Mouse (Mus musculus) spleen, adult 12 weeks (tissue): ENCODE results near the gene Akap13.
"Not testable (repeated sequence)": the region's sequence is repeated elsewhere in the genome, so short reads cannot be mapped to it uniquely, and the experiment has no call there.

Experiments
- DNase-seq: peaks from one replicate; pipeline ENCODE4 v3.0.0; 2022; ENCODE audit warnings: low spot score

Akap13 gene

DNA sequence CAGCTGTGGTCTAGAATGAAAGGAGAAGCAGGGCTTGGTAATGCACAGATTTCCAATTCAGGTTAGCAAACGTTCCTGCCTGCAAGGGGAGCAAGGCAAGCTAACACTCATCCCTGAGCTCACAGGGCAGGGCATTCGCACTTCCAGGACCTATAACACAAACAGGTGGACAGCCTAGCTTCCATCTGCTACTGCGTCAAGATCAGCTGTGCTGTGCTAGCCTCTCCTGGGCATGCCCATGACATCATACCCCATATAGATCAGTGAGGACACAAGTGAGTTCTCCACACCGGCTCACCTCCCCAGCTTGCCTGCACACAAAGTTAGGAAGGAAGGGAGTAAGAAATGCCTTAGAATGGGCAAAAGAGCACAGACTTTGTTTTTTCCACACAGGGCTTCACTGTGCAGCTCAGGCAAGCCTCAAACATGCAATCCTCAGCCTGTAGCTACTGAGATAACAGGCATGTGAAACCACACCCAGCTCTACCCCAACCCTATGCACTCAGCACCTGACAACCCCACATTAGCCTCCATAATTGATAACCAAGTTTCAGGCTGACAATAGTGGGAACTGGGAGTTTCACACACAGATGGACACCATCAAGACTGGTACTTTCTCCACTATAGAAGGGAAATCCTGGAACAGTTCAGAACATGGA, 305.5 kb downstream of the Akap13 start:
- not testable (repeated sequence) for DNase-seq

DNA sequence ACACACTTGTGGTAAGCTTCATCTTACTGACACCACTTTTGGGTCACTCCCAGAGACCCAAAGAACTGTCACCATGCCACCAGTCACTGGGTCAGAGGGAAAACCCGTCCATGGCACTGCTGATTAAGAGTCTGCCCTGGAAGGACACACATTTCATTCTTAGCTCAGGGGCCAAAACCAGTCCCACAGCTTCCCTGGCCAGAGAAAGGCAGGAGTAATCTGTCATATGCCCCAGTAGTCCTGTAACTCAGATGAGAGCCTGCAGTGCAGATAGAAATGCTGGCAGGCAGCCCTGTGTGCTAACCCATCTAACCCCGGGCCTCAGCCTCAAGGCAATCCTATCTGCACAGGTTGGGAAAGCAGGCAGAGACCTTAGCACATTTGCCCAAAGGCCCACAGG, 306.9 kb downstream of the Akap13 start:
- DNase-seq = not testable (repeated sequence)

GRCm38 (mm10) chr7:75767080-75767769, 311.9 kb downstream of the Akap13 start:
- not testable (repeated sequence) for DNase-seq

GRCm38 (mm10) chr7:75768169-75768568, 312.8 kb downstream of the Akap13 start:
- DNase-seq = no peak

DNA sequence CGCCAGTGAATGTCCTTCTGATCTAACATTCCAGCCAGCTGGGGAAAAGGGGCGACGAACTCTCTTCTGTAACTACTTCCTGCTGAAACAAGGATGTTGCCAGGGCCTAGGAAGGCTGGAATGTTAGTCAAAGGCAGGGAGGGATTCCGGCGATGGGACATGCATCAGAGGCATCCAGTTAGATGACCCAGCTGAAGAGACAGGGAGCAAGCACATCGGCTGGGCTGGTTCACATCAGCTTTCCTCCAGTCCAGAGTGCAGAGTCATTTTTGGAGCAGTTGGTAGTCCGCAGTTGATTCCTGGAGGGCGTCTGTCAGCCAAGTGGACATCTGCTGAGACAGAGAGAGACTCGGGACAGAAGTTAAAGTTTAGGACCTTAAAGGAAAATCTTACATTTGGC, 314.6 kb downstream of the Akap13 start:
- DNase-seq = no peak

DNA sequence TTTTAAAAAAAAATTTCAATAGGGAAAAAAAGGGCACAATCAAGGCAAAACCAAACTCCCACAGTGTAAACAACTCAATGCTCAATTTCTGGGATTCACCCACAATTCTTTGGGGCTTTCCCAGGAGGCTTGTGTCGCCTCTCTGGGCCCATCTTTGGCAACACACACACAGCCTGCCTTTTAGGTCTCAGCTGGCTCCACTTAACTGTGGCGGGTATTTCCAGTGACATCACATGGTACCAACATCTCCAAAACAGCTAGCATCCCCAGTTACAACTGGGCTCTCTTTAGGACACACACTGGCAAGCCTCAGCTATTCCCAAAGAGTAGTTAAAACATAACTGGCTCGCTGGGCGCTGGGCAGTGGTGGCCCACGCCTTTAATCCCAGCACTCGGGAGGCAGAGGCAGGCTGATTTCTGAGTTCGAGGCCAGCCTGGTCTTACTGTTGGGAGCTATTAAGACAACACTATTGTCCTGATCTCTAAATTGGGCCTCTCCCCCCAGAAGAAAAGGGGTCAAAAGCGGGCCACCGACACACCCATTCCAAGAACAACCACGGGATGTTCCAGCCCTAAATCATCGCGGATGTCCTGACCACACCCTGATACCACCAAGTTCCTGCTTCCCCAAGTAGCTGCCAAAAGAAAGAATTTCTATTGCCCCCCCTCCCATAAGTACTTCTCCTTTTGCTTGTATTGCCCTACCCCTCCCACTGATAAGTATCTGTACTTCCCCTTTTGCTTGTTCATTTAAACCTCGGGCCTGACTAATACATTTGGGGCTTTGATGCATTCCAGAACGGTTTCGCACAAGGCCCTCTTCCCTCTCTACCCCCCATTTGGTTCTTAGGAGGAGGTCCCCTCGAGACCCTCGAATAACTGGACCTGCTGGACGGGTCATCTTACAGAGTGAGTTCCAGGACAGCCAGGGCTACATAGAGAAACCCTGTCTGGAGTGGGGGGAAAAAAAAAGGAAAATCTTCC, 319.1 kb downstream of the Akap13 start:
- DNase-seq = not testable (repeated sequence)

- no peak for DNase-seq
Observed at GRCm38 (mm10) chr7:75778053-75778452, 322.7 kb downstream of the Akap13 start.

DNA sequence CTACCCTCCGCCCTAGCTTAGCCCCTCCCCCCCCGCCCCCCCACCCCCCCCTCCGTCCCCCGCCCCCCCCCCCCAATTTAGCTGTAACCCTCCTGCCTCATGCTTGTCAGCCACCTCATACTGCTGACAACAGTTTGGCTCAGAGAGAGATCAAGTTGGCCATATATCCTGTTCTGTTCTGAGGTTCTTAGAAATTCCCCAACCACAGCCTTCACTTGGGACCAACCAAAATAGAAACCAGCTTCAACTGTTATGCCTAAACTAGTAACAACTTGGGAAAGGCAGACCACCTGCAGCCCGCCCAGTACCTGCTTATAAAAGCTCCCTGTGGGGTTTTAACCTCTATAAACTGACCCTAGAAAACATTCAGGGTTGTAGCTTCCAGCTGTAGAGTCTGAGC, 325.5 kb downstream of the Akap13 start:
- no peak for DNase-seq

DNA sequence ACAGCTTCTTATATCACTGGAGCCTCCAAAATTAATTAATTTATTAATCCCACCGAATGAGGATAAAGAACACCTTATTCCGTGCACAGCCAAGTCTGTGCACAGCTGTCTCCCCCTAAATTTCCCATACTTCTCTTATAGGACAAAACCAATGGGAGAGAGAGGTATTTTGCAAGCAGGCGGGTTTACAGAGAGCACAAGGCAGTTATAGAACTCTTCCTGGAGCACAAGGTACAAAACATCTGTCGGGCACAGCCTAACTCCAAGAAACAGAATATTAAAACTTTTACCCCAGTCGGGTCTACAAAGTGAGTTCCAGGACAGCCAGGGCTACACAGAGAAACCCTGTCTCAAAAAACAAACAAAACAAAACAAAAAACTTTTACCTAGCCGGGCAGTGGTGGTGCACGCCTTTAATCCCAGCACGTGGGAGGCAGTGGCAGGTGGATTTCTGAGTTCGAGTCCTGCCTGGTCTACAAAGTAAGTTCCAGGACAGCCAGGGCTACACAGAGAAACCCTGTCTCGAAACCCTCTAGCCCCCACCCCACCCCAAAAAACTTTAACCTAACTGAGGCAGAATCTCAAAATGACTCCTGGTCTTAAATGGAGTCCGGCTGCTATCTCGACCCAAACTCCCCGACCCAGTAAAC, 326.1 kb downstream of the Akap13 start:
- no peak for DNase-seq

GRCm38 (mm10) chr7:75781948-75782722, 326.8 kb downstream of the Akap13 start:
- peak; percentile 79 for DNase-seq

GRCm38 (mm10) chr7:75782723-75783011, 327.3 kb downstream of the Akap13 start:
- no peak for DNase-seq

DNA sequence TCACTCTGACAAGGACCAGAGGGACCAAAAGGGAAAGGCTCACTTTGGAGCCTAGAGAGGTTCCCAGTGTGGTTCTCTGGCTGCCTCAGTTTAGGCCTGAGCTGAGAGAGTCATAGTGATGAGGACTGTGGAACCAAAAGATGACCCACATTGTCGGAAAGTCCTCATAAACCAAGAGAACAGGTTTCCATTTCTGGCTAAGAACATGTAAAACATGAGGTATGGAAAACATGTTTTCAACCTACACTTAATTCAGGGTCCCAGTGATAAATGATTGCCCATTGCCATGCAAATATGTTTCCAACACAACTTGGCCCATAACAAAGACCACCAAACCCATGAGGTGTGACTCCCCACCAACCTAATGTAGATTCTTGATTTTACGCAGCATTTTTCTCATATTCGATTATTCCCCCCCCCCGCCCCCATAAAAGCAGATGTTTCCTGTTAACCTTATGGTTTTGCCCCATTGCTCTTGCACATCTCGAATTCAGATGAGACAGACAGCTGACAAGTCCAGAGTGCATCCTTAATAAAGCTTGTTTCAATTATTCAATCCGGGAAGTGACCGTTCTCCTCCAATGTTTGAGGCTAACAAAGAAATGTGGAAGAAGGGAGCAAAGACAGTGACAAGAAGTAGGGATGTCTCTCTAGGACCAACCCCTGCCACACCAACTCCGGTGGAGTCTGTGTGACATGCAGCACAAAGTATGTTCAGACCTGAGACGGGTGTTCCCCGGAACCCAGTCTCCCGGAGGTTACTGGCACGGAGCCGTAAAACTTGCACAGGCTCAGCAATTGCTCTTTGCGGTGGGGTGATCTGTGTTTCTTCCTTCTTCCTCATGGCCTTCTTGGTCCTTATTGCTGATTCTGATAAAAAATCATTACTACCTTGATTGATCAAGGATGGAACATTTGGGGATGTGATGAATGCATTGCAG, 330.3 kb downstream of the Akap13 start:
- DNase-seq = no peak

DNA sequence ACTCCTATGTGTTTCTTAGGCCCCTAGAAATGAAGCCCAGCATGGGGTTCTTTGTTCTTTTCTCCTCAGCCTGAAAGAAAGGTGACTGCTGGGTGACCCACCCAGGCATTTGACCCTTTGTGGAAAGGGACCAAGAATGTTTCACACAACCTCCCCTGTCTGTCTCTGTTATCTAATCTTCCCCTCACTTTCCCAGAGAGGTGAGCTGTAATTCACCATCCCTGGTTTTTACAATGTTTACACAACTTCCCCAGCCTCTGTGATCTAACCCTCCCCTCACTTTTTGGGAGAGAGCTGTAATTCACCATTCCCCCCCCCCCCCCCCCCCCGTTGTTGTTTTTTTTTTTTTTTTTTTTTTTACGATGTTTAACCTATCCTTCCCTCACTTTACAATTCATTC, 331.5 kb downstream of the Akap13 start:
- no peak for DNase-seq

- DNase-seq = no peak
Observed at GRCm38 (mm10) chr7:75787371-75787770, 332.0 kb downstream of the Akap13 start.

DNA sequence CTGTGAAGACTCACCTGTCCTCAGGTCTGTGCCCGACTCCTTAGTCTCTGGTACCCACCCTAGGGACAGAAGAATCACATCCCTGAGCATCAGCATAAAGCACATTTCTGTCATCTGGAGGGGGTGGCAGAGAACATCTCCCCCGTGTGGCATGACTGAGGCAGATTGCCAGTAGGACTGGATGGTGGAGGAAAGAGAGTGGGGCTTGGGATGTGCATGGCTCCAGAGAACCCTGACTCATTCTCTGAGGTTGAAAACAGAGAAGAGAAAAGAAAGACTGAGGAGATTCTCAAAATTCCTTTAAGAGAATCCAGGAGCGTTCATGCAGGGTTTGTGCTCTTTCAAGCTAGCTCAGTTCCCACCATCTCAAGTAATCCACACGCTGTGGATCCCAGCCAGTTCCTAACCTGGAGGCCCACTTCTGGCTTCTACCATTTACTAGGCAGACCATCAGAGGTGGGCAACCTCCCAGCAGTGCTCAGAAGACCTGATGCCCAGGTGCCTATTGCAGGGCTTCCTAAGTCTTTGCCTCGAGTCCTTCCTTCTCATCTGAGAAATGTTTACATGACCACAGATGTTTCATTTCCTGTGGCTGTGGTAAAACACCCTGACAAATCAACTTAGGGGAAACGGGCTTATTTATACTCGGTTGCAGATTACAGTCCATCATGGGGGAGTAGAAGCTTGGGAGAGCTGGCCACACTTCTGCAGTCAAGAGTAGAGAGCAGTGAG, 332.9 kb downstream of the Akap13 start:
- DNase-seq = not testable (repeated sequence)

GRCm38 (mm10) chr7:75788801-75789135, 333.4 kb downstream of the Akap13 start:
- not testable (repeated sequence) for DNase-seq

DNA sequence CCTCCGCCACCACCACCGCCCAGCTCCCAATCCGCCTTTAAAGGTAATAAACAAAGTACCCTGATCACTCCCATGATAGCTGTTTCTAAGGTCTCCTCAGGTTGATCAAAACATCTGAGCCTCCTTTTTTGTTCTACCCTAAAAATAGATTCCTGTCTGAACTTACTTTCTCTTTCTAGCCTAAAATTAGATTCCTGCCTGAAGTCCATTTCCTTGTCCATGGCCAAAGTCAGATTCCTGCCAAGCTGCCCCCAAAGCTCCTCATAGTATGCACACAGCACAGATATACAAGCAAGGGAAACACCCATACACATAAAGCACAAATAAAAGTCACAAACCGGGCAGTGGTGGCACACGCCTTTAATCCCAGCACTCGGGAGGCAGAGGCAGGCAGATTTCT, 334.4 kb downstream of the Akap13 start:
- no peak for DNase-seq

- DNase-seq = not testable (repeated sequence)
Observed at GRCm38 (mm10) chr7:75791092-75791837, 335.9 kb downstream of the Akap13 start.

- DNase-seq = no peak
Observed at GRCm38 (mm10) chr7:75793091-75793490, 337.8 kb downstream of the Akap13 start.
